Mouse (Mus musculus): ENCODE measurements at regions not wholly inside any gene's neighbourhood (a gene's known extent, or its start where the extent isn't known, plus 50 kb on each side); places are given as distances from the start of the nearest gene placed in this dataset.

GRCm38 (mm10) chr11:16559001-16559699 lies 50.9 kb upstream of the Sec61g start:
- DNase-seq (ENCODE audit: low spot score), result no peak
- 67% methylated on average over 16 of the region's 16 CpGs for WGBS

DNA sequence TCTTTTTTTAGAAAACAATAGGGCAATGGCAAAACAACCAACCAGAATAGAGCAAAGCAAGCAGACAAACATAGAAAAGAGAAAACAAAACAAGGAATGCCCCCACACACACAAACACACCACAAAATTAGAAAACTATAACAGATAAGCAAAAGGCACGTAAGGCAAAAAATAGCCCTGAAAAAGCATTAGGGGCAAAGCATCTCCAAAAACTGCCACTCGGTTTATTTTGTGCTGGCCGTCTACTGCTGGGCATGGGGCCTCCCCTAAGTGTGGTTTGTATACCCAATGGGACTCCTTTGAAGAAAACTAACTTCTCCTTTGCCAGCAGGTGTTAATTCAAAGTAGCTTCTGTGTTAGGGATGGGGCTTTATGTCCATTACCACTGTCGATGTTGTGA lies 53.4 kb upstream of the Sec61g start:
- Histone ChIP-seq H3K9ac (ENCODE audit: low read length) (no peak overlapping the region), H3K4me3 (ENCODE audit: low read depth, low read length) (no peak overlapping the region), H3K4me2 (ENCODE audit: low read length) (no peak overlapping the region), H3K27ac (ENCODE audit: low read depth, low read length) (no peak overlapping the region), H3K27me3 (replicated peaks; ENCODE audit: control insufficient read depth, insufficient read depth, low read length) (no peaks in the 10 kb centered on the region), H3K36me3 (ENCODE audit: control insufficient read depth, insufficient read depth, low read length) (no peaks in the 10 kb centered on the region), H3K4me1 (ENCODE audit: control insufficient read depth, insufficient read depth, low read length) (no peaks in the 10 kb centered on the region), H3K9me3 (replicated peaks; ENCODE audit: control insufficient read depth, low read length) (no peaks in the 10 kb centered on the region)
- ATAC-seq (no peak), DNase-seq (ENCODE audit: low spot score) (no peak)
- 85% methylated on average over 4 of the region's 4 CpGs for WGBS

More at GRCm38 (mm10) chr11:16559001-16559699, 50.9 kb upstream of the Sec61g start:
- H3K27me3 ChIP-seq (replicated peaks; ENCODE audit: control insufficient read depth, insufficient read depth, low read length), result no peaks in the 10 kb centered on the region
- ATAC-seq, result no peak
- no peak overlapping the region for H3K4me3 ChIP-seq (ENCODE audit: low read depth, low read length)
- no peaks in the 10 kb centered on the region for H3K36me3 ChIP-seq (ENCODE audit: control insufficient read depth, insufficient read depth, low read length)
- no peak overlapping the region for H3K9ac ChIP-seq (ENCODE audit: low read length)
- H3K27ac ChIP-seq (ENCODE audit: low read depth, low read length), result no peak overlapping the region
- H3K9me3 ChIP-seq (replicated peaks; ENCODE audit: control insufficient read depth, low read length), result no peaks in the 10 kb centered on the region
- H3K4me2 ChIP-seq (ENCODE audit: low read length), result no peak overlapping the region
- no peaks in the 10 kb centered on the region for H3K4me1 ChIP-seq (ENCODE audit: control insufficient read depth, insufficient read depth, low read length)

GRCm38 (mm10) chr11:16589085-16589680 lies 80.9 kb upstream of the Sec61g start:
- no peak for DNase-seq (ENCODE audit: low spot score)
- 87% methylated on average over 4 of the region's 4 CpGs for WGBS
- Histone ChIP-seq H3K27ac (ENCODE audit: low read depth, low read length) (no peak overlapping the region), H3K4me2 (ENCODE audit: low read length) (no peak overlapping the region), H3K27me3 (replicated peaks; ENCODE audit: control insufficient read depth, insufficient read depth, low read length) (no peaks in the 10 kb centered on the region), H3K4me3 (ENCODE audit: low read depth, low read length) (no peak overlapping the region), H3K36me3 (ENCODE audit: control insufficient read depth, insufficient read depth, low read length) (no peaks in the 10 kb centered on the region), H3K4me1 (ENCODE audit: control insufficient read depth, insufficient read depth, low read length) (peaks cover 13% of the 10 kb centered on the region), H3K9me3 (replicated peaks; ENCODE audit: control insufficient read depth, low read length) (no peaks in the 10 kb centered on the region), H3K9ac (ENCODE audit: low read length) (no peak overlapping the region)
- ATAC-seq, result no peak

DNA sequence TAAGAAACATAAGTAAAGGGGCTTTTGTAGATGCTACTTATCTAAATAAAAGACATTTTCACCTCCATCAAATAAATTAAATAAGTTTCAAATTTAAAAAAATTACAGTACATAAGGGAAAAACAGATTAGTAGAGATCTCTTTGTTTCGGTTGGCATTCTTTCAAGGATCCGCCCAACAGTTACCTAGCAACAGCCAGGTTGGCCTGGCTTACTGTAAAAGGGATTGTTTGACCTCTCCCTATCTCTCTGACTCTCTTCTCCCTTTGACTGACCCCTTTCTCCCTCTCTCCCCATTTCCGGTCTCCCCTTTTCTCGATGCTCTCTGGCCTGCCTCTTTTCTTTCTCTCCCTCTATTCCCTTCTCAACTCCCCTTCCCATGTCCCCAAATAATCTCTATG lies 82.3 kb upstream of the Sec61g start:
- Histone ChIP-seq H3K9me3 (replicated peaks; ENCODE audit: control insufficient read depth, low read length) (no peaks in the 10 kb centered on the region), H3K4me1 (ENCODE audit: control insufficient read depth, insufficient read depth, low read length) (peaks cover 13% of the 10 kb centered on the region), H3K36me3 (ENCODE audit: control insufficient read depth, insufficient read depth, low read length) (no peaks in the 10 kb centered on the region), H3K4me3 (ENCODE audit: low read depth, low read length) (no peak overlapping the region), H3K27ac (ENCODE audit: low read depth, low read length) (no peak overlapping the region), H3K9ac (ENCODE audit: low read length) (no peak overlapping the region), H3K4me2 (ENCODE audit: low read length) (no peak overlapping the region), H3K27me3 (replicated peaks; ENCODE audit: control insufficient read depth, insufficient read depth, low read length) (no peaks in the 10 kb centered on the region)
- WGBS, result 57% methylated on average over 4 of the region's 4 CpGs
- DNase-seq (ENCODE audit: low spot score), result no peak
- ATAC-seq, result no peak

GRCm38 (mm10) chr11:16591471-16591921 lies 83.2 kb upstream of the Sec61g start:
- Histone ChIP-seq H3K4me3 (ENCODE audit: low read depth, low read length) (no peak overlapping the region), H3K36me3 (ENCODE audit: control insufficient read depth, insufficient read depth, low read length) (no peaks in the 10 kb centered on the region), H3K9ac (ENCODE audit: low read length) (0 out of 2 replicates have a peak overlapping the region, but pooled peaks have one; percentile 5), H3K27ac (ENCODE audit: low read depth, low read length) (peak overlapping the region; percentile 46; the same call in 1 of the 2 replicates), H3K9me3 (replicated peaks; ENCODE audit: control insufficient read depth, low read length) (no peaks in the 10 kb centered on the region), H3K4me1 (ENCODE audit: control insufficient read depth, insufficient read depth, low read length) (peaks cover 13% of the 10 kb centered on the region), H3K27me3 (replicated peaks; ENCODE audit: control insufficient read depth, insufficient read depth, low read length) (no peaks in the 10 kb centered on the region), H3K4me2 (ENCODE audit: low read length) (peak overlapping the region; percentile 22; the same call in 1 of the 2 replicates)
- DNase-seq (ENCODE audit: low spot score) (peak; percentile 86), ATAC-seq (peak; percentile 97)
- WGBS, result under 1% methylated on average over 7 of the region's 7 CpGs

DNA sequence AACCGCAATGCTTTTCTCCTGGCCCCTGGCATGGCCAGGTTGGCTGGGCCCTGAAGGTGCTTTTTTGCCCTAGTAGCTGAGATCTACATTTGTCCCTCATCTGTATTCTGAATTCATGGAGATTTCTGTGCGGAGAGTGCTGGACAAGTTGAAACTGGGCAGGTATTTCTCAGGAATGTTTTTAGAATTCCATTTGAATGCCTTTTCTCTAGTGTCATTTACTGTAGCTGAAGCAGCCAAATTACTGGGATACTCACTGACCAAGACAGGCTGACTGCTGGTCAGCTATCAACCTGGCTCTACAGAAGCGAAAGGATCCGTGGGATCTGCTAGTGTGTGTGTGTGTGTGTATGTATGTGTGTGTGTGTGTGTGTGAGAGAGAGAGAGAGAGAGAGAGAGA lies 83.7 kb upstream of the Sec61g start:
- ATAC-seq (peak; percentile 19; the same call in 1 of the 2 replicates), DNase-seq (ENCODE audit: low spot score) (no peak)
- H3K4me2 ChIP-seq (ENCODE audit: low read length), result no peak overlapping the region
- no peaks in the 10 kb centered on the region for H3K36me3 ChIP-seq (ENCODE audit: control insufficient read depth, insufficient read depth, low read length)
- 36% methylated on average over 4 of the region's 4 CpGs for WGBS
- peaks cover 13% of the 10 kb centered on the region for H3K4me1 ChIP-seq (ENCODE audit: control insufficient read depth, insufficient read depth, low read length)
- H3K9me3 ChIP-seq (replicated peaks; ENCODE audit: control insufficient read depth, low read length), result no peaks in the 10 kb centered on the region
- no peak overlapping the region for H3K4me3 ChIP-seq (ENCODE audit: low read depth, low read length)
- H3K9ac ChIP-seq (ENCODE audit: low read length), result no peak overlapping the region
- no peaks in the 10 kb centered on the region for H3K27me3 ChIP-seq (replicated peaks; ENCODE audit: control insufficient read depth, insufficient read depth, low read length)
- peak overlapping the region; percentile 46; the same call in 1 of the 2 replicates for H3K27ac ChIP-seq (ENCODE audit: low read depth, low read length)

DNA sequence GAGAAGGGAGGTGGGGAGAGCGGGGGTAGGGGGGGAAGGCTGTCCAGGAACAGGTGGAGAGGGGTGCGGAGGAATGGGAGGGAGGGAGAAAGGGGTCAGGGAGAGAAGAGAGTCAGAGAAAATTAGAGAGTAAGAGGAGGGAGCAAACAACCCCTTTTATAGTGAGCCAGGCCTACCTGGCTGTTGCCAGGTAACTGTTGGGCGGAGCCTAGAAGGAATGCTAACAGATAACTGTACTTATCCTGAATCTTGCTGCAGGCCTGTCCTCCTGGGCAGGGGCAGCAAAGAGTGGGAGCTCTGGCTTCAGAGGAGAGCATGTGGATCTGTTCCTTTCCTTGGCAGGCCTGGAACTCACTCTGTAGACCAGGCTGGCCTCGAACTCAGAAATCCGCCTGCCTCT lies 84.5 kb upstream of the Sec61g start:
- Histone ChIP-seq H3K4me2 (ENCODE audit: low read length) (no peak overlapping the region), H3K9ac (ENCODE audit: low read length) (no peak overlapping the region), H3K9me3 (replicated peaks; ENCODE audit: control insufficient read depth, low read length) (no peaks in the 10 kb centered on the region), H3K36me3 (ENCODE audit: control insufficient read depth, insufficient read depth, low read length) (no peaks in the 10 kb centered on the region), H3K27me3 (replicated peaks; ENCODE audit: control insufficient read depth, insufficient read depth, low read length) (no peaks in the 10 kb centered on the region), H3K4me3 (ENCODE audit: low read depth, low read length) (no peak overlapping the region), H3K4me1 (ENCODE audit: control insufficient read depth, insufficient read depth, low read length) (peaks cover 13% of the 10 kb centered on the region), H3K27ac (ENCODE audit: low read depth, low read length) (no peak overlapping the region)
- ATAC-seq (no peak), DNase-seq (ENCODE audit: low spot score) (no peak)
- WGBS, result 98% methylated on average over 5 of the region's 5 CpGs

DNA sequence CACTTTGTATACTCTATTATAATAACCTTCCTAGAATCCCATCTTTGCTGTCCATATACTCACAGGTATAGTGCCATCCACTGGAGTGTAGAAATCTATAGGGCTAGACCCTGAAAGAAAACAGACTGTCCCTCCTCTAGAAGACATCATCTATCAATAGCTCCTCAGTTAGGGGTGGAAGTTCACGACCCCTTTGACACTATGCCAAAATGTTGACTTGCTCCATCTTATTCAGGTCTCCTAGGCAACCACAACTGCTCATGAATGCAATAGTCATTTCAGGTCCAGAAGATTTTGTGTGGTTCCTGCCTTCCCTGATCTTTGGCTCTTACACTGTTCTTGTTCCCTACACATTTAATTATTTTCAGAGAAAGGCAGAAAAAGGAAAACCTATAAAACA lies 86.5 kb upstream of the Sec61g start:
- 65% methylated on average over 1 of the region's 1 CpGs for WGBS
- no peaks in the 10 kb centered on the region for H3K36me3 ChIP-seq (ENCODE audit: control insufficient read depth, insufficient read depth, low read length)
- H3K4me3 ChIP-seq (ENCODE audit: low read depth, low read length), result no peak overlapping the region
- no peaks in the 10 kb centered on the region for H3K27me3 ChIP-seq (replicated peaks; ENCODE audit: control insufficient read depth, insufficient read depth, low read length)
- DNase-seq (ENCODE audit: low spot score), result no peak
- peaks cover 13% of the 10 kb centered on the region for H3K4me1 ChIP-seq (ENCODE audit: control insufficient read depth, insufficient read depth, low read length)
- ATAC-seq, result no peak
- H3K9me3 ChIP-seq (replicated peaks; ENCODE audit: control insufficient read depth, low read length), result no peaks in the 10 kb centered on the region
- no peak overlapping the region for H3K9ac ChIP-seq (ENCODE audit: low read length)
- no peak overlapping the region for H3K4me2 ChIP-seq (ENCODE audit: low read length)
- no peak overlapping the region for H3K27ac ChIP-seq (ENCODE audit: low read depth, low read length)
